ENCODE assay signal across 26 mouse cellular contexts in the genomic region with DNA sequence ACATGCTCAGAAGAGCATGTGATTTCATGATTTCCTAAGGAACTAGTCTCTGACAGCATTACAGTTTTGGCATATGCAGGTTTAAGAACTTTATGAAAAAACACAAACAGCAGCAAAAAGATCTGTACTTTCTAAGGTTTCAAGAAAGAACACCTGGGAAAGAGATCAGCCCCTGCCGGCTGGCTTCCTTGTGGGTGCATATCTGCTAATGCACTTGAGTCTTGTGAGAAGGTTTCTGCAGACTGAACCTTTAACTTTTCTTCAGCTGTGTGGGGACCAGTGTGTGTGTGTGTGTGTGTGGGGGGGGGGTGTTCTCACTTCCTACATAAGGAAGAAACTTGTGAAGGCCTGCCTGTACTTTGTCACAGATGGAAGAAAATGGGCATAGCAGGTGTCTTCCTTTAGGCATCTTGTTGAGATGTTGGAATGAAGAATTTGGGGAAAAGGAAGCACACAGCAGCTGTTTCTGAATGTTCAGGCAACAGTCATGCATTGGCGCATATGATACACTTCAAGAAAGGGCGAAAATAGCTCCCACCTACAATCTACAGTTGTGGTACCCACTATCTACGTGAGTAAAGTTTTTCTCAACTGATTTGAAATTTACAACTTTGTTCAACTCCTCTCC.
DNase-seq lines count a peak whose midpoint lies in the region; ATAC-seq lines count a peak whose summit lies in the region.
"Had no signal": no experiment of that assay in that cellular context is flagged by ENCODE, and none has a peak within 500 bp of the region (broad histone marks: within the 10 kb centered on the region; RNA-seq: fewer than 3 reads in every experiment).

No protein-coding gene starts in this region.

- no peak overlapping the region for H3K9ac ChIP-seq in limb, embryonic 12.5 days (replicated peaks)
- H3K9ac ChIP-seq: forebrain, postnatal 0 days; intestine, embryonic 15.5 days; liver, postnatal 0 days had no signal

- no peaks in the 10 kb centered on the region for H3K36me3 ChIP-seq in limb, embryonic 12.5 days
- H3K36me3 ChIP-seq: G1E; intestine, embryonic 15.5 days; midbrain, embryonic 10.5 days had no signal

- no peaks in the 10 kb centered on the region for H3K27me3 ChIP-seq in limb, embryonic 12.5 days
- H3K27me3 ChIP-seq: CH12.LX; intestine, embryonic 15.5 days had no signal

- peaks cover 58% of the 10 kb centered on the region for H3K4me1 ChIP-seq in limb, embryonic 12.5 days (replicated peaks)

- 67% methylated on average over 4 of the region's 4 CpGs for WGBS in limb, embryonic 12.5 days

- no peak overlapping the region for H3K4me2 ChIP-seq in limb, embryonic 12.5 days
- H3K4me2 ChIP-seq: intestine, embryonic 15.5 days; liver, embryonic 11.5 days had no signal

- no peak overlapping the region for H3K4me3 ChIP-seq in limb, embryonic 12.5 days (replicated peaks)
- H3K4me3 ChIP-seq: intestine, embryonic 15.5 days; layer of hippocampus, adult 2 months; midbrain, embryonic 10.5 days had no signal

- no peaks in the 10 kb centered on the region for H3K9me3 ChIP-seq in limb, embryonic 12.5 days
- H3K9me3 ChIP-seq: G1E; intestine, embryonic 15.5 days; midbrain, embryonic 10.5 days had no signal

- H3K27ac ChIP-seq in limb, embryonic 12.5 days, result peak overlapping the region; percentile 60
- H3K27ac ChIP-seq: intestine, embryonic 15.5 days; layer of hippocampus, adult 2 months; macrophage; midbrain, embryonic 10.5 days had no signal

- peak; percentile 10 for DNase-seq in gastrocnemius, postnatal 25 days
- DNase-seq in gastrocnemius, postnatal 4 days (ENCODE audit: low spot score in 2 of 2), result no peak
- DNase-seq in testis, postnatal 14 days (ENCODE audit: low spot score), result peak; percentile 55
- no peak for DNase-seq in testis, postnatal 10 days (ENCODE audit: low spot score)
- DNase-seq in urinary bladder, adult 2 months (ENCODE audit: low spot score), result no peak
- no peak for DNase-seq in adrenal gland, postnatal 4 days (ENCODE audit: low spot score in 2 of 2)
- DNase-seq: adrenal gland, adult 8-10 months; B cell, adult 2 months; cerebellum, adult 9-10 months; forebrain, postnatal 0 days; heart, postnatal 4 days; kidney, adult 9 months; kidney, postnatal 25 days; liver, postnatal 0 days; thymus, adult 18-20 months; thymus, postnatal 4 days had no signal

- ATAC-seq in limb, embryonic 12.5 days (ENCODE audit: insufficient number of reproducible peaks, insufficient read depth, low FRiP score, low TSS enrichment, low read depth), result no peak
- ATAC-seq: forebrain, postnatal 0 days; hindbrain, embryonic 16.5 days; intestine, embryonic 15.5 days; liver, postnatal 0 days; lung, postnatal 0 days had no signal

Comparison
In these comparisons a context has a peak if more than half of its experiments do, and no peak if none do; other contexts are left out.
1. DNase-seq: peak in gastrocnemius, postnatal 25 days (single experiment) and testis, postnatal 14 days (single experiment); none in gastrocnemius, postnatal 4 days (0 of 2), testis, postnatal 10 days (single experiment), urinary bladder, adult 2 months (single experiment) and adrenal gland, postnatal 4 days (0 of 2).